Comparison of ENCODE assay signal across 8 mouse cellular contexts in the genomic region with DNA sequence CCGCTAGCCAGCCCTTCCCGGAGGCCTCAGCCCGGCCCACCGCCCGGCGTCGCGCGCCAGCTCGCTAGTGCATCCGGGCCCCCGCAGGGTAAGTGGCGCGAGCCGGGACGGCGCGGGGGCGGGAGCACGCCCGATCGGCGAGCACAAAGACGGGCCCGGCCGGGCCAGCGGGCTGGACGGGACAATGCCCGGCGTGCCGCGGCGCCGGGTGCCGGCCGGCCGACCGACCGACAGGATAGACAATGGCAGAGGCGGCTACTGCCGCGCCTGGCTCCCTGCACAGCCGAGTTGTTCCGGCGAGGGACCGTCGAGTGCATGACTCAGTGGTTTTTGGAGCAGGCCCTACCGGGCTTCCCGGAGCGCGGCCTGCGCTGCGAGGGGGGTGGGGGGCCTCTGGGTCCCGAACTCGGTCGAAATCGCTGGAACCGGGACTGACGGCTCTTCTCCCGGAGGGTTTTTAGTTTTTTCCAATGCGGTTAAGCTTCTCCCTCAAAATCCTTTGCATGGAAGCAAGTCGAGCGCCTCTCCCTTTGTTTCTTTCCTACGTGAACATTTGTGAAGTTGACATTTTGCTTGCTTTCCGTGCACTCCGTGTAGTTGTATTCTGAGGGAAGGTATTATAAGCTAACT. TPM values are rescaled to one million over a fixed set of nuclear protein-coding genes. Genes with fewer than 3 reads are reported as not detected.
A peak's percentile ranks its signal among the peaks of the same experiment; 100 is the strongest.
DNase-seq lines count a peak whose midpoint lies in the region; ATAC-seq and TF ChIP-seq lines count a peak whose summit lies in the region.

No protein-coding gene starts in this region.

- H3K27ac ChIP-seq in embryonic facial prominence, embryonic 13.5 days, result peak overlapping the region; percentile 100
- peak overlapping the region; percentile 96 for H3K27ac ChIP-seq in heart, adult 2 months
- H3K27ac ChIP-seq in kidney, adult 2 months (ENCODE audit: insufficient read depth, low read depth, low read length), result peak overlapping the region; percentile 84
- peak overlapping the region; percentile 100 for H3K27ac ChIP-seq in limb, embryonic 14.5 days (replicated peaks; ENCODE audit: low read depth, low read length)
- peak overlapping the region; percentile 98 for H3K27ac ChIP-seq in midbrain, embryonic 15.5 days

- peaks cover 12% of the 10 kb centered on the region for H3K4me1 ChIP-seq in embryonic facial prominence, embryonic 13.5 days
- H3K4me1 ChIP-seq in heart, adult 2 months (ENCODE audit: control insufficient read depth, insufficient read depth, low read length), result peaks cover 2% of the 10 kb centered on the region
- H3K4me1 ChIP-seq in kidney, adult 2 months (ENCODE audit: control insufficient read depth, insufficient read depth, low read length), result 0 out of 2 replicates have a peak, but pooled peaks cover 3% of the 10 kb centered on the region
- peaks cover 6% of the 10 kb centered on the region; the same call in 1 of the 2 replicates for H3K4me1 ChIP-seq in limb, embryonic 14.5 days (ENCODE audit: control insufficient read depth, insufficient read depth, low read length)
- H3K4me1 ChIP-seq in midbrain, embryonic 15.5 days, result peaks cover 22% of the 10 kb centered on the region

- WGBS in embryonic facial prominence, embryonic 13.5 days, result under 1% methylated on average over 62 of the region's 66 CpGs
- WGBS in heart, adult 2 months, result under 1% methylated on average over 66 of the region's 66 CpGs
- 1% methylated on average over 66 of the region's 66 CpGs for WGBS in kidney, adult 2 months
- WGBS in limb, embryonic 14.5 days, result under 1% methylated on average over 55 of the region's 66 CpGs
- under 1% methylated on average over 66 of the region's 66 CpGs for WGBS in midbrain, embryonic 15.5 days

- no peaks in the 10 kb centered on the region; the same call in 1 of the 2 replicates for H3K79me2 ChIP-seq in heart, adult 2 months (replicated peaks; ENCODE audit: control insufficient read depth, insufficient read depth, low read length)

- TF ChIP-seq EP300 in heart, adult 2 months (IDR thresholded peaks at IDR 0.05; ENCODE audit: insufficient read depth, low read depth, low read length), result no peak

- DNase-seq in retina, adult 2 months (ENCODE audit: low read depth, low spot score), result peak; percentile 39
- DNase-seq in retina, postnatal 1 day, result no peak
- peak; percentile 84 to 87 for DNase-seq in heart, adult 2 months
- DNase-seq in kidney, adult 2 months, result peak; percentile 72
- peak; percentile 37 for DNase-seq in limb, embryonic 14.5 days (ENCODE audit: low spot score)
- peak; percentile 72 to 86 for DNase-seq in spleen, postnatal 4 days (ENCODE audit: low spot score in 2 of 2)

- TF ChIP-seq POLR2A in heart, adult 2 months (IDR thresholded peaks at IDR 0.05; ENCODE audit: insufficient read depth, low read depth, low read length), result no peak
- no peak for TF ChIP-seq POLR2A in kidney, adult 2 months (IDR thresholded peaks at IDR 0.05; ENCODE audit: low read depth, low read length)
- peak; percentile 16; the same call in 1 of the 2 replicates for TF ChIP-seq POLR2A in limb, embryonic 14.5 days (IDR thresholded peaks at IDR 0.05; ENCODE audit: borderline replicate concordance, extremely low read depth, insufficient read depth, insufficient read length)

- intact Hi-C loops in heart, adult 2 months (cut with DNase I), result loop anchor here (5.0 kb wide), 2 partner anchors 100 to 200 kb away; a partner anchor contains a TSS

- TF ChIP-seq CTCF in heart, adult 2 months (IDR thresholded peaks at IDR 0.05), result no peak
- TF ChIP-seq CTCF in kidney, adult 2 months (conservative IDR thresholded peaks at IDR 0.05; ENCODE audit: insufficient read depth, insufficient read length, low read depth, low read length), result no peak

- peak overlapping the region; percentile 100 for H3K9ac ChIP-seq in embryonic facial prominence, embryonic 13.5 days
- H3K9ac ChIP-seq in heart, adult 2 months (ENCODE audit: low read depth, low read length), result peak overlapping the region; percentile 96
- peak overlapping the region; percentile 99 for H3K9ac ChIP-seq in limb, embryonic 14.5 days (ENCODE audit: low read depth, low read length, severe bottlenecking)
- peak overlapping the region; percentile 97 for H3K9ac ChIP-seq in midbrain, embryonic 15.5 days

- H3K9me3 ChIP-seq in embryonic facial prominence, embryonic 13.5 days, result no peaks in the 10 kb centered on the region
- no peaks in the 10 kb centered on the region for H3K9me3 ChIP-seq in limb, embryonic 14.5 days (ENCODE audit: control insufficient read depth, low read length)
- H3K9me3 ChIP-seq in midbrain, embryonic 15.5 days, result no peaks in the 10 kb centered on the region

- peak overlapping the region; percentile 94 for H3K4me3 ChIP-seq in embryonic facial prominence, embryonic 13.5 days
- peak overlapping the region; percentile 85 for H3K4me3 ChIP-seq in heart, adult 2 months
- H3K4me3 ChIP-seq in kidney, adult 2 months (ENCODE audit: insufficient read depth, low read depth, low read length), result peak overlapping the region; percentile 69
- H3K4me3 ChIP-seq in limb, embryonic 14.5 days (replicated peaks; ENCODE audit: low read length), result peak overlapping the region; percentile 94
- H3K4me3 ChIP-seq in midbrain, embryonic 15.5 days, result peak overlapping the region; percentile 94

- H3K27me3 ChIP-seq in embryonic facial prominence, embryonic 13.5 days, result no peaks in the 10 kb centered on the region
- no peaks in the 10 kb centered on the region for H3K27me3 ChIP-seq in heart, adult 2 months (ENCODE audit: control insufficient read depth, insufficient read depth, low read length)
- H3K27me3 ChIP-seq in kidney, adult 2 months (replicated peaks; ENCODE audit: control insufficient read depth, insufficient read depth, low read length), result no peaks in the 10 kb centered on the region
- H3K27me3 ChIP-seq in limb, embryonic 14.5 days (ENCODE audit: control insufficient read depth, insufficient read depth, low read length), result no peaks in the 10 kb centered on the region
- no peaks in the 10 kb centered on the region for H3K27me3 ChIP-seq in midbrain, embryonic 15.5 days (replicated peaks)

- peak; percentile 60; the same call in 1 of the 2 replicates for ATAC-seq in embryonic facial prominence, embryonic 13.5 days (ENCODE audit: insufficient number of reproducible peaks, insufficient read depth, low FRiP score, low TSS enrichment, low read depth)
- ATAC-seq in limb, embryonic 14.5 days (ENCODE audit: low FRiP score, low read depth), result peak; percentile 53
- no peak for ATAC-seq in midbrain, embryonic 15.5 days (replicated peaks)

- H3K4me2 ChIP-seq in embryonic facial prominence, embryonic 13.5 days, result peak overlapping the region; percentile 72
- H3K4me2 ChIP-seq in limb, embryonic 14.5 days (replicated peaks; ENCODE audit: low read depth, low read length, severe bottlenecking), result peak overlapping the region; percentile 71
- peak overlapping the region; percentile 68 for H3K4me2 ChIP-seq in midbrain, embryonic 15.5 days

- peaks cover 13% of the 10 kb centered on the region for H3K36me3 ChIP-seq in embryonic facial prominence, embryonic 13.5 days
- H3K36me3 ChIP-seq in heart, adult 2 months (ENCODE audit: control insufficient read depth, insufficient read depth, low read length), result peaks cover 18% of the 10 kb centered on the region
- H3K36me3 ChIP-seq in kidney, adult 2 months (ENCODE audit: control insufficient read depth, insufficient read depth, low read length), result peaks cover 7% of the 10 kb centered on the region
- peaks cover 13% of the 10 kb centered on the region for H3K36me3 ChIP-seq in limb, embryonic 14.5 days (ENCODE audit: control insufficient read depth, insufficient read depth, low read length)
- H3K36me3 ChIP-seq in midbrain, embryonic 15.5 days (replicated peaks), result peaks cover 3% of the 10 kb centered on the region; the same call in 1 of the 2 replicates

RNA-seq across cellular contexts. Expression of a gene that starts 0.7 kb away (rescaled TPM):
- polyA plus RNA-seq in embryonic facial prominence, embryonic 13.5 days (2015; fragmentation: Nextera tagmentation; extraction: Ambion mirVana), result 120 and 121 TPM in 2 replicates
- total RNA-seq in heart, adult 2 months (2021), result 100 to 1,000 TPM; 114 to 131 TPM
- 27.4 and 66.6 TPM in 2 replicates for polyA plus RNA-seq in heart, adult 2 months (2012; rRNA removed)
- polyA plus RNA-seq in kidney, adult 2 months (2012; rRNA removed), result 8.7 and 17.4 TPM in 2 replicates
- polyA plus RNA-seq in limb, embryonic 14.5 days (2012; rRNA removed), result 45.0 and 61.0 TPM in 2 replicates
- 122 and 129 TPM in 2 replicates for polyA plus RNA-seq in limb, embryonic 14.5 days (2014; fragmentation: Nextera tagmentation; extraction: Ambion mirVana)
- polyA plus RNA-seq in midbrain, embryonic 15.5 days (2015; fragmentation: Nextera tagmentation; extraction: Ambion mirVana), result 156 and 174 TPM in 2 replicates
